Mouse (Mus musculus): ENCODE data around the gene Cd72. TPM values are rescaled to one million over a fixed set of nuclear protein-coding genes. Genes with fewer than 3 reads are reported as not detected.

Cd72 gene
- polyA plus RNA-seq, 1 experiment from 2014 or later = 5.3 TPM

GRCm38 (mm10) chr4:43476604-43477003 is 22.2 kb upstream of the Cd72 start:
- no peak for ATAC-seq (ENCODE audit: low FRiP score, low read depth)
- no peak overlapping the region for H3K27ac ChIP-seq (replicated peaks)
- no peak overlapping the region for H3K4me2 ChIP-seq
- no peaks in the 10 kb centered on the region for H3K27me3 ChIP-seq
- 88% methylated on average over 6 of the region's 6 CpGs for WGBS
- no peaks in the 10 kb centered on the region for H3K36me3 ChIP-seq
- no peak overlapping the region for H3K9ac ChIP-seq
- H3K9me3 ChIP-seq = no peaks in the 10 kb centered on the region
- 0 out of 2 replicates have a peak, but pooled peaks cover 3% of the 10 kb centered on the region for H3K4me1 ChIP-seq (replicated peaks)
- H3K4me3 ChIP-seq = no peak overlapping the region

- ATAC-seq (ENCODE audit: low FRiP score, low read depth) = no peak
- 86% methylated on average over 1 of the region's 1 CpGs for WGBS
- H3K27me3 ChIP-seq = no peaks in the 10 kb centered on the region
Measured at GRCm38 (mm10) chr4:43473636-43474035, 19.2 kb upstream of the Cd72 start.

GRCm38 (mm10) chr4:43470301-43470700 is 15.9 kb upstream of the Cd72 start:
- Histone ChIP-seq H3K4me2 (no peak overlapping the region), H3K9me3 (no peaks in the 10 kb centered on the region), H3K4me3 (no peak overlapping the region), H3K27me3 (no peaks in the 10 kb centered on the region), H3K36me3 (no peaks in the 10 kb centered on the region), H3K27ac (replicated peaks) (no peak overlapping the region), H3K4me1 (replicated peaks) (no peaks in the 10 kb centered on the region), H3K9ac (no peak overlapping the region)
- no peak for ATAC-seq (ENCODE audit: low FRiP score, low read depth)
- WGBS = 91% methylated on average over 10 of the region's 10 CpGs

More at GRCm38 (mm10) chr4:43473636-43474035, 19.2 kb upstream of the Cd72 start:
- Histone ChIP-seq H3K4me1 (replicated peaks) (0 out of 2 replicates have a peak, but pooled peaks cover 3% of the 10 kb centered on the region), H3K4me2 (no peak overlapping the region), H3K9me3 (no peaks in the 10 kb centered on the region), H3K4me3 (no peak overlapping the region), H3K36me3 (no peaks in the 10 kb centered on the region), H3K9ac (no peak overlapping the region), H3K27ac (replicated peaks) (no peak overlapping the region)

GRCm38 (mm10) chr4:43466872-43467271 is 12.4 kb upstream of the Cd72 start:
- no peak overlapping the region for H3K4me2 ChIP-seq
- H3K4me3 ChIP-seq = no peak overlapping the region
- no peak overlapping the region for H3K9ac ChIP-seq
- no peak for ATAC-seq (ENCODE audit: low FRiP score, low read depth)
- no peaks in the 10 kb centered on the region for H3K4me1 ChIP-seq (replicated peaks)
- H3K27me3 ChIP-seq = no peaks in the 10 kb centered on the region
- no peaks in the 10 kb centered on the region for H3K36me3 ChIP-seq
- 92% methylated on average over 7 of the region's 7 CpGs for WGBS
- no peaks in the 10 kb centered on the region for H3K9me3 ChIP-seq
- no peak overlapping the region for H3K27ac ChIP-seq (replicated peaks)

- Histone ChIP-seq H3K36me3 (no peaks in the 10 kb centered on the region), H3K9ac (no peak overlapping the region), H3K27me3 (no peaks in the 10 kb centered on the region), H3K4me2 (no peak overlapping the region), H3K4me1 (replicated peaks) (no peaks in the 10 kb centered on the region), H3K27ac (replicated peaks) (no peak overlapping the region), H3K4me3 (no peak overlapping the region), H3K9me3 (no peaks in the 10 kb centered on the region)
- no peak for ATAC-seq (ENCODE audit: low FRiP score, low read depth)
- 88% methylated on average over 6 of the region's 6 CpGs for WGBS
Measured at GRCm38 (mm10) chr4:43465935-43466334, 11.5 kb upstream of the Cd72 start.

GRCm38 (mm10) chr4:43463102-43463501 is 8.7 kb upstream of the Cd72 start:
- no peak for ATAC-seq (ENCODE audit: low FRiP score, low read depth)

GRCm38 (mm10) chr4:43457124-43457523 is 2.7 kb upstream of the Cd72 start:
- no peak overlapping the region for H3K27ac ChIP-seq (replicated peaks)
- no peak overlapping the region for H3K4me2 ChIP-seq
- ATAC-seq (ENCODE audit: low FRiP score, low read depth) = no peak
- peaks cover 16% of the 10 kb centered on the region for H3K4me1 ChIP-seq (replicated peaks)
- H3K9ac ChIP-seq = no peak overlapping the region
- H3K4me3 ChIP-seq = no peak overlapping the region
- H3K27me3 ChIP-seq = peaks cover 10% of the 10 kb centered on the region; the same call in 1 of the 2 replicates
- no peaks in the 10 kb centered on the region for H3K36me3 ChIP-seq
- no peaks in the 10 kb centered on the region for H3K9me3 ChIP-seq
- 18% methylated on average over 8 of the region's 8 CpGs for WGBS

More at GRCm38 (mm10) chr4:43463102-43463501, 8.7 kb upstream of the Cd72 start:
- Histone ChIP-seq H3K4me1 (replicated peaks) (no peaks in the 10 kb centered on the region), H3K27me3 (no peaks in the 10 kb centered on the region), H3K4me2 (no peak overlapping the region), H3K9me3 (no peaks in the 10 kb centered on the region), H3K9ac (no peak overlapping the region), H3K27ac (replicated peaks) (no peak overlapping the region), H3K4me3 (no peak overlapping the region), H3K36me3 (no peaks in the 10 kb centered on the region)
- WGBS = 94% methylated on average over 5 of the region's 5 CpGs

GRCm38 (mm10) chr4:43456470-43456869 is 2.0 kb upstream of the Cd72 start:
- WGBS = 34% methylated on average over 4 of the region's 4 CpGs
- no peaks in the 10 kb centered on the region for H3K9me3 ChIP-seq
- no peak for ATAC-seq (ENCODE audit: low FRiP score, low read depth)
- peaks cover 10% of the 10 kb centered on the region; the same call in 1 of the 2 replicates for H3K27me3 ChIP-seq
- no peak overlapping the region for H3K9ac ChIP-seq
- H3K4me1 ChIP-seq (replicated peaks) = peaks cover 16% of the 10 kb centered on the region
- no peak overlapping the region for H3K27ac ChIP-seq (replicated peaks)
- no peaks in the 10 kb centered on the region for H3K36me3 ChIP-seq
- H3K4me2 ChIP-seq = no peak overlapping the region
- no peak overlapping the region for H3K4me3 ChIP-seq

- H3K36me3 ChIP-seq = peaks cover 2% of the 10 kb centered on the region; the same call in 1 of the 2 replicates
- no peak overlapping the region for H3K27ac ChIP-seq (replicated peaks)
- H3K4me2 ChIP-seq = peak overlapping the region; percentile 45
- H3K9me3 ChIP-seq = no peaks in the 10 kb centered on the region
- ATAC-seq (ENCODE audit: low FRiP score, low read depth) = no peak
- H3K27me3 ChIP-seq = peaks cover 10% of the 10 kb centered on the region; the same call in 1 of the 2 replicates
- H3K4me3 ChIP-seq = peak overlapping the region; percentile 9; the same call in 1 of the 2 replicates
- peaks cover 16% of the 10 kb centered on the region for H3K4me1 ChIP-seq (replicated peaks)
- H3K9ac ChIP-seq = 0 out of 2 replicates have a peak overlapping the region, but pooled peaks have one; percentile 29
- WGBS = under 1% methylated on average over 16 of the region's 18 CpGs
Measured at GRCm38 (mm10) chr4:43453413-43453812, 1.0 kb downstream of the Cd72 start.

- peaks cover 10% of the 10 kb centered on the region; the same call in 1 of the 2 replicates for H3K27me3 ChIP-seq
- ATAC-seq (ENCODE audit: low FRiP score, low read depth) = no peak
- no peak overlapping the region for H3K4me3 ChIP-seq
- H3K4me2 ChIP-seq = no peak overlapping the region
- H3K9me3 ChIP-seq = no peaks in the 10 kb centered on the region
- H3K4me1 ChIP-seq (replicated peaks) = peaks cover 16% of the 10 kb centered on the region
- H3K9ac ChIP-seq = no peak overlapping the region
- peaks cover 13% of the 10 kb centered on the region for H3K36me3 ChIP-seq
- no peak overlapping the region for H3K27ac ChIP-seq (replicated peaks)
- 61% methylated on average over 11 of the region's 11 CpGs for WGBS
Measured at GRCm38 (mm10) chr4:43452315-43452714, 2.1 kb downstream of the Cd72 start.

GRCm38 (mm10) chr4:43448554-43448953 is 5.9 kb downstream of the Cd72 start:
- peaks cover 10% of the 10 kb centered on the region; the same call in 1 of the 2 replicates for H3K27me3 ChIP-seq
- no peak overlapping the region for H3K27ac ChIP-seq (replicated peaks)
- H3K9me3 ChIP-seq = no peaks in the 10 kb centered on the region
- H3K4me1 ChIP-seq (replicated peaks) = peaks cover 21% of the 10 kb centered on the region
- no peak overlapping the region for H3K9ac ChIP-seq
- no peak overlapping the region for H3K4me2 ChIP-seq
- 86% methylated on average over 3 of the region's 3 CpGs for WGBS
- ATAC-seq (ENCODE audit: low FRiP score, low read depth) = no peak
- H3K36me3 ChIP-seq = peaks cover 37% of the 10 kb centered on the region
- no peak overlapping the region for H3K4me3 ChIP-seq

GRCm38 (mm10) chr4:43447251-43447650 is 7.2 kb downstream of the Cd72 start:
- H3K36me3 ChIP-seq = peaks cover 37% of the 10 kb centered on the region
- no peaks in the 10 kb centered on the region for H3K27me3 ChIP-seq
- H3K4me3 ChIP-seq = no peak overlapping the region
- WGBS = 79% methylated on average over 13 of the region's 13 CpGs
- H3K27ac ChIP-seq (replicated peaks) = no peak overlapping the region
- peaks cover 15% of the 10 kb centered on the region for H3K4me1 ChIP-seq (replicated peaks)
- no peaks in the 10 kb centered on the region for H3K9me3 ChIP-seq
- H3K9ac ChIP-seq = no peak overlapping the region
- no peak for ATAC-seq (ENCODE audit: low FRiP score, low read depth)
- H3K4me2 ChIP-seq = no peak overlapping the region

GRCm38 (mm10) chr4:43443511-43443910 is 10.9 kb downstream of the Cd72 start:
- Histone ChIP-seq H3K4me1 (replicated peaks) (peaks cover 18% of the 10 kb centered on the region), H3K27ac (replicated peaks) (peak overlapping the region; percentile 96), H3K9me3 (no peaks in the 10 kb centered on the region), H3K4me2 (peak overlapping the region; percentile 85), H3K9ac (peak overlapping the region; percentile 96), H3K27me3 (no peaks in the 10 kb centered on the region), H3K4me3 (peak overlapping the region; percentile 75), H3K36me3 (peaks cover 36% of the 10 kb centered on the region)
- WGBS = 2% methylated on average over 28 of the region's 28 CpGs
- ATAC-seq (ENCODE audit: low FRiP score, low read depth) = no peak

Data from hindbrain, embryonic 15.5 days (tissue).